Mouse (Mus musculus) brain, embryonic 14.5 days (tissue): ENCODE data around the gene Tmppe.

Experiments
- CTCF ChIP-seq: fragments of 200-500 bp; IDR thresholded peaks from 2 replicates; pipeline ENCODE4 v1.5.1; 2012; ENCODE audit warnings: inconsistent platforms, mild to moderate bottlenecking, moderate library complexity, borderline replicate concordance; ENCODE audit not compliant: insufficient read depth, insufficient read length; ENCODE audit errors: extremely low read depth
- POLR2A ChIP-seq: fragments of 200-500 bp; IDR thresholded peaks from 2 replicates; pipeline ENCODE4 v1.6.1; 2012; ENCODE audit warnings: mild to moderate bottlenecking, inconsistent platforms, borderline replicate concordance; ENCODE audit not compliant: poor library complexity, insufficient read depth, insufficient read length, severe bottlenecking; ENCODE audit errors: extremely low read depth

DNA sequence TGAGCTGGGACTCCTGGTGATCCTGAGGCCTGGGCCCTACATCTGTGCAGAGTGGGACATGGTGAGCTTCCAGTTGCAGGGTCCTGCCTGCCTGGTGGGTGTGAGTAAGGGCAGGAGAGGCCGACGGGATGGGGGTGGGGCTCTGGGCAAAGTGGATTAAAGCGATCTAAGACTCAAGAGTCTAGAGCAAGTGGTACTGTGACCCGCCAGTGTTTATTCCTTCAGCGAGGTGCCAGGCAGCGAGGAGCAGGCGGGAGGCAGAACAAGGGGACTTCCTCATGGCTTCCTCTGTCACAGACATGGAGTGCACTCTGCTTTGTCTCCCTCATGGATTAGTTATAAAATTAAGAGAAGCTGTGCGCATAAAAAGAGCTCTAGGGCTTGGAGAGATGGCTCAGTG, 19.5 kb downstream of the Tmppe start:
- TF ChIP-seq CTCF (no peak), POLR2A (no peak)
